Mouse (Mus musculus) forebrain, embryonic 16.5 days (tissue): Measurements from ENCODE around the gene Acss1. TPM values are rescaled to one million over a fixed set of nuclear protein-coding genes. Genes with fewer than 3 reads are reported as not detected.

Experiments used
- ATAC-seq: fragments of 200-750 bp; cut with Nextera tagmentation; 2 replicates; pipeline ENCODE4 v1.8.0; 2017; ENCODE audit warnings: mild to moderate bottlenecking, moderate library complexity
- H3K27ac ChIP-seq: fragments of 300-500 bp; sonication (generic); 2 replicates; pipeline ENCODE4 v1.5.1; 2014; ENCODE audit warnings: low read length, control low read depth
- H3K27me3 ChIP-seq: fragments of 300-500 bp; sonication (generic); replicated peaks from 2 replicates; pipeline ENCODE4 v1.6.1; 2014; ENCODE audit warnings: low read length; ENCODE audit not compliant: control insufficient read depth, insufficient read depth
- H3K36me3 ChIP-seq: fragments of 300-500 bp; sonication (generic); 2 replicates; pipeline ENCODE4 v1.6.1; 2014; ENCODE audit not compliant: control insufficient read depth, insufficient read depth
- H3K4me1 ChIP-seq: fragments of 300-500 bp; sonication (generic); replicated peaks from 2 replicates; pipeline ENCODE4 v1.6.1; 2014; ENCODE audit warnings: low read length; ENCODE audit not compliant: control insufficient read depth, insufficient read depth
- H3K4me2 ChIP-seq: fragments of 300-500 bp; sonication (generic); 2 replicates; pipeline ENCODE4 v1.6.1; 2014; ENCODE audit warnings: mild to moderate bottlenecking, low read length, control low read depth
- H3K4me3 ChIP-seq: fragments of 300-500 bp; sonication (generic); replicated peaks from 2 replicates; pipeline ENCODE4 v1.5.1; 2014; ENCODE audit warnings: mild to moderate bottlenecking, low read length, control low read depth
- H3K9ac ChIP-seq: fragments of 300-500 bp; sonication (generic); replicated peaks from 2 replicates; pipeline ENCODE4 v1.6.1; 2014; ENCODE audit warnings: low read depth, low read length, control low read depth
- H3K9me3 ChIP-seq: fragments of 300-500 bp; sonication (generic); 2 replicates; pipeline ENCODE4 v1.6.1; 2016; ENCODE audit warnings: low read length; ENCODE audit not compliant: control insufficient read depth
- WGBS: fragments of 180-500 bp; shearing (Covaris S2); extraction: QIAGEN DNeasy Blood & Tissue Kit; methylation state at CpG from one replicate; pipeline ENCODE4 v1.1.7; 2014; 5-methylcytosine and 5-hydroxymethylcytosine counted together
- polyA plus RNA-seq: library from polyadenylated mRNA; unstranded; fragments of >200 nt; fragmentation: Nextera tagmentation; extraction: Ambion mirVana; gene quantifications from 2 replicates; pipeline ENCODE4 v1.2.1, GENCODE M21; 2015

The Acss1 gene
- polyA plus RNA-seq, 1 experiment from 2014 or later, result 21.9 TPM

DNA sequence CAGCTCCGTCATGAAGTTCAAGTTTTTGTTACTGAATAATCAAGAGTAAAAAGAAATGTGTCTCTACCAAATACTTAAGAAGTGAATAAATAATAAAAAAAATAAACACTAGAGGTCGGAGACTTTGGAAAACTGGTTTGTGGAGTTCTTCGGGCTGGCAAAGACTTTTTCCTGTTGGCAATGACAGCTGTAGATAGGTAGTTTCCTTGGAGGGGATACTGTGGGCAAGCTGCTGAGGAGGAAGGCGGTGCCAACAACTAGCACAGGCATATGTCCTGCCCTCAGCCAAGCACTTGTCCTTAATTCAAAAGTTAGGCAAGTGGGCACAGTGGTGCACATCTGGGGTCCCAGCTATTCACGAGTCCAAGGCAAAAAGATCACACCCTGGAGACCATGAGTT, 656 bp upstream of the Acss1 start:
- Histone ChIP-seq H3K27me3 (no peaks in the 10 kb centered on the region), H3K4me1 (peaks cover 26% of the 10 kb centered on the region), H3K36me3 (no peaks in the 10 kb centered on the region), H3K4me2 (no peak overlapping the region), H3K9me3 (no peaks in the 10 kb centered on the region), H3K9ac (no peak overlapping the region), H3K4me3 (no peak overlapping the region), H3K27ac (no peak overlapping the region)
- ATAC-seq, result no peak
- WGBS, result 77% methylated on average over 5 of the region's 5 CpGs

DNA sequence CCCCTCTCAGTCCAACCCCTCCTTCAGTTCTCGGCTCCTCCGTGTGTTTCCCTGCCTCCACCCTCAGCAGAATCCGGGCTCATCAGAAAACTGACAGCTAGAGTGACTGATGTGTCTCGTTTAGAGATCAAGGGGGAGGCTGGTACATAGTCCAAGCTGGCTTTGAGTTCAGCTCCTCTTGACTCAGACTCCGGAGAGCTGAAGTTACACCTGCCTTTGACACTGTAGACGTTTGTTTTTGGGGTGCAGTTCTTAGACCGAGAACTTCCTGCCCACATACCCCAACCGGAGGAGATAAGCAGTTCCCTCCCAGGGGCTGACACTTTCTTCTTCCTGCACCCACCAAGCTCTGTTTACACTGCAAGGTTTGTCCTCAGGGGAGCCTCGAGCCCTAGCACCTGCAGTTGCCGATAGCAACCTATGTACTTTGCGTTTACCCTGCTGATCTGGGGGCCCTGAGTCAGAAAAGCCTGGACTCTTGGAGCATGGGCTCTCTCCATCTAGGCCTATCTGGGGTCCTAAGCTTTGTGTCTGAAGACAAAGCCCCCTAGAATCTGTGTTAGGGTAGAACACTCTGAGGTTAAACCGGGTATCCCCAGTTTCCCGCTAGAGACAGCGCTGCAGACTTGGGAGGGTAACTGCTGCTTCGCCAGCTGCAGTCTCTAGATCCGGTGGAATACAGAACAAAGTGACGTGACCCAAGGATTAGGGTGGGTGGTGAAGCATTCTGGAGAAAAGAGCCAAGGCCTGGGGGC, 1.1 kb downstream of the Acss1 start:
- Histone ChIP-seq H3K9me3 (no peaks in the 10 kb centered on the region), H3K4me3 (peak overlapping the region; percentile 71), H3K4me1 (peaks cover 42% of the 10 kb centered on the region), H3K36me3 (no peaks in the 10 kb centered on the region), H3K4me2 (peak overlapping the region; percentile 87), H3K9ac (peak overlapping the region; percentile 73), H3K27ac (peak overlapping the region; percentile 65), H3K27me3 (no peaks in the 10 kb centered on the region)
- ATAC-seq, result peak; percentile 34
- 3% methylated on average over 17 of the region's 17 CpGs for WGBS

DNA sequence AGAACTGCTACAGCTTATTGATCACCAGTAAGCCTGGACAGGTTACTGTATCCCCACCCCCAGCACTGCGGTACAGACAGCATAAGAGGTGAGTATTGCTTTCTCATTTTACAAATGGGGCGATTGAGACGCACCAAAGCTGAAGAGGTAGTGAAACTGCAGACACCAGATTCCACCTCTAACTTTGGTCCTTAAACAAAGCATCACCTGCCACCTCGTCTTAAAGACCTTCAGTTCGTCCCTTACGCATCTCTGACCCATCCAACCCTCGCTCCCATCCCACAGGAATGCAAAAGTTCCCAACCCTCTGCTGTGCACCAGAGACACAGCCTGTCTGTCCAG, 1.6 kb downstream of the Acss1 start:
- H3K27ac ChIP-seq, result peak overlapping the region; percentile 30
- H3K36me3 ChIP-seq, result no peaks in the 10 kb centered on the region
- H3K4me1 ChIP-seq, result peaks cover 42% of the 10 kb centered on the region
- no peaks in the 10 kb centered on the region for H3K9me3 ChIP-seq
- peak overlapping the region; percentile 87 for H3K4me2 ChIP-seq
- peak overlapping the region; percentile 73 for H3K9ac ChIP-seq
- H3K4me3 ChIP-seq, result peak overlapping the region; percentile 71
- ATAC-seq, result no peak
- H3K27me3 ChIP-seq, result no peaks in the 10 kb centered on the region
- 39% methylated on average over 7 of the region's 7 CpGs for WGBS

DNA sequence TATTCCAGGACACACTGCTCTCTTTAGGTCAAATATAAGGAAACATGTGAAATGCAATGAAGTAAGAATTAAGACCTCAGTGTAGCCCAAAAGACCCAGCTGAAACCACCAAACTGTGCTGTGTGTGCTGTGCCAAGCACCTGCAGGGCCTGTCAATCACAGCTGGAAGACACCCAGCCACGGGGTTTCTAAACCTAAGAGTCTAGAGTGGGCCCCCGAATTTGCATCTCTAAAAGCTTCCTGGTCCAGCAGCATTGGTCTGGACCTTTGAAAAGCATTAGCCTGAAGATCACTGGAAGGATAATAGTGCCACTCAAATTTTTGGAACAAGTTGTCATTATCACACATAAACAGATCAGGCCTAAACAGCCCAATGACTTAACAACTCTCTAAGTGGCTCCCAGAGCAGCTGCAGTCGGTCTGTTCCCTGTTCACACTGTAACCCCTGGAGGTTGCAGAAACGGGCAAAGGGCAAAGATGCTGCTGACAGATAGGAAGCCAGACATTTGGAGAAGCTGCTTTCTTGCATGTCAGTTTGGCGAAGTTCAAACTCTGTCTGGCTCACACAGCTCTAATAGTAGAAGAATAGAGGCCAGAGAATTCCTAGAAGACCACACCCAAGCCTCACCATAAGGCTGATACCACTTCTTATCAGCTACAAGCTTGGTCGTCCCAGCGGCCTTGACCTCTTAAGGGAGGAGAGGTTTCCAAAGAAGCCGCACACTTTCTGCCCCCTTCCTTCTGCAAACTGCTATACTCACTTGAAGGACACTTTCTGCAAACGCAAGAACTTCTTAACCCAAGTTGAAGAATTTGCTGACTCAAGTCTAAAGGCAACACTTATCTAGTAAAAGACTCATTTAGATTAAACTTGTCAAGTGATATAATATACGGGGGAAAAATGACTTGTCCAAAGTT, 2.5 kb downstream of the Acss1 start:
- no peak overlapping the region for H3K4me3 ChIP-seq

DNA sequence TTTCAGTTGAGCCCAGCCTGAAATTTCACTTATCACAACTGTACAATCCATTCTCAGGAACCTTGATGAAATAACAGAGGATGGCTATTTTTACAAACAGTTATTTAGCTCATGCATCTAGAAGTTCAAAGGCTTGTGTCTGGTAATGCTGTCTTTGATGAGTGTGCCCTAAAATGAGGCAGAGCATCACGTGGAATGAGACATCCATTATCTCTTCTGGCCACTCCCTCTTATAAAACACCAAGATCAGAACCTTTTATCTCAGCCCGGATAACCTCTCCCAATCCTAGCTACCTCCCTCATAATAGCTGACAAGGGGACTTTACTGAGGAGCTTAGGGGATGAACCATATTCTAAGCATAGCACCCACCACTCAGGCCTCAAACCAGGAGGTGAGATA, 3.3 kb downstream of the Acss1 start:
- no peak overlapping the region for H3K27ac ChIP-seq
- no peaks in the 10 kb centered on the region for H3K9me3 ChIP-seq
- H3K27me3 ChIP-seq, result no peaks in the 10 kb centered on the region
- H3K4me3 ChIP-seq, result no peak overlapping the region
- no peak for ATAC-seq
- 0 out of 2 replicates have a peak overlapping the region, but pooled peaks have one; percentile 6 for H3K4me2 ChIP-seq
- H3K9ac ChIP-seq, result no peak overlapping the region
- WGBS, result 40% methylated on average over 2 of the region's 2 CpGs
- H3K36me3 ChIP-seq, result no peaks in the 10 kb centered on the region
- peaks cover 55% of the 10 kb centered on the region for H3K4me1 ChIP-seq

More for the DNA sequence above, 2.5 kb downstream of the Acss1 start:
- H3K27me3 ChIP-seq, result no peaks in the 10 kb centered on the region
- ATAC-seq, result peak; percentile 26; the same call in 1 of the 2 replicates
- H3K9me3 ChIP-seq, result no peaks in the 10 kb centered on the region
- no peaks in the 10 kb centered on the region for H3K36me3 ChIP-seq
- H3K4me2 ChIP-seq, result 0 out of 2 replicates have a peak overlapping the region, but pooled peaks have one; percentile 12
- peaks cover 50% of the 10 kb centered on the region for H3K4me1 ChIP-seq
- no peak overlapping the region for H3K9ac ChIP-seq
- WGBS, result 43% methylated on average over 10 of the region's 10 CpGs
- 0 out of 2 replicates have a peak overlapping the region, but pooled peaks have one; percentile 17 for H3K27ac ChIP-seq

DNA sequence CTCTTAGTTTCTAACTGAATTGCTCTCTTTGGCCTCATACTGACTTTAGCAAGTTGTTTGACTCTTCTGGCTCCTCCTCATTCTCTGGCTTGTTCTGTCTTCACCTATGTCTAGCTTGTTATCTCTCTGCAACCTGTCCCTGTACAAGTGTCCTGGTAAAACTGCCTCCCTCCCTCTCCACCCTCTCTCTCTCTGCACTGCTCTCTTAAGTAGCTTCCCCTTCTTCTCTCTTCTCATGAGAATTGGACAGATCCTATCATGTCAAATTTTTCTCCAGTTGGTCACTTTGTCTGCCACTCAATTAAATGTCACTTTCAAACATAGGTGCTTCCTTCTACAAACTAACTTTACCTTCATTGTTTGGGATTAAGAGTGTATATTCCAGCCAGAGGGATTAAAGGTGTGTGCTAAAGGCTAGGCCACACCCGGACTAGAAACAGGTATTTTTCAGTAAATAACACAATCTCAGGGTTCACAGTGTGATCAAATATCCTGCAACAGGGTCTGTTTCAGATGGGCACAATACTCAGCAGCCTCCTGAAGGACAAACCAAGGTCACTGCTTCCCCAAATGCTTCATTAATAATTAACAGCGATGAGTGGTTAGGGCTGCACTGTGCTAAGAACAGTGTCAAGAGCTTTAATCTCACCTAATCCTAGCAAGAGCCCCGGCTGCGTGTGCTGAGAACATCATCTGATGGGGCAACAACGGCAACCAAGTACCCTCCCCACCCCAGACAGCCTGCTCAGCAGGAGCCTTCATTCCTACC, 4.0 kb downstream of the Acss1 start:
- Histone ChIP-seq H3K4me2 (no peak overlapping the region), H3K4me3 (no peak overlapping the region), H3K4me1 (peaks cover 55% of the 10 kb centered on the region), H3K27me3 (no peaks in the 10 kb centered on the region), H3K36me3 (no peaks in the 10 kb centered on the region), H3K27ac (peak overlapping the region; percentile 49), H3K9ac (no peak overlapping the region), H3K9me3 (no peaks in the 10 kb centered on the region)
- 70% methylated on average over 5 of the region's 5 CpGs for WGBS
- no peak for ATAC-seq

DNA sequence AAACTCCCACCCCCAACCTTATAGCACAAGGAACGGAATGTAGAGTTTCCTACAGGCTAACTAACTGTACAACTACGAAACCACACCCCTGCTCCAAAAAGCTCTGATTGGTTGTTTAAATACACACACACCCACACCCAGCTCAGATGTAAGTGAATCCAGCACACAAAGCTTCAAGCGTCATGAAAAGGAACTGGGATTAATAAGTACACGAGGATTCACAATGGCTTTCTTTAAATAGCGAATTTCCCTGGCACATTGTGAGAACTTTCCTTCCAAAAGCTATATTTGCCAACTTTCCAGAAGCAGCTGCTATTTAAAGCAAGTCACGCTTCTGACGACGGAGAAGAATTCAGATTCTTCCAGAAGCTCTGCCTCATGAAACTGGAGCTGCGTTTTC, 5.0 kb downstream of the Acss1 start:
- H3K9me3 ChIP-seq, result no peaks in the 10 kb centered on the region
- H3K9ac ChIP-seq, result no peak overlapping the region
- H3K4me3 ChIP-seq, result no peak overlapping the region
- H3K4me2 ChIP-seq, result peak overlapping the region; percentile 18; the same call in 1 of the 2 replicates
- peak; percentile 49 for ATAC-seq
- no peaks in the 10 kb centered on the region for H3K36me3 ChIP-seq
- H3K4me1 ChIP-seq, result peaks cover 51% of the 10 kb centered on the region
- peak overlapping the region; percentile 49 for H3K27ac ChIP-seq
- 19% methylated on average over 9 of the region's 9 CpGs for WGBS
- no peaks in the 10 kb centered on the region for H3K27me3 ChIP-seq

DNA sequence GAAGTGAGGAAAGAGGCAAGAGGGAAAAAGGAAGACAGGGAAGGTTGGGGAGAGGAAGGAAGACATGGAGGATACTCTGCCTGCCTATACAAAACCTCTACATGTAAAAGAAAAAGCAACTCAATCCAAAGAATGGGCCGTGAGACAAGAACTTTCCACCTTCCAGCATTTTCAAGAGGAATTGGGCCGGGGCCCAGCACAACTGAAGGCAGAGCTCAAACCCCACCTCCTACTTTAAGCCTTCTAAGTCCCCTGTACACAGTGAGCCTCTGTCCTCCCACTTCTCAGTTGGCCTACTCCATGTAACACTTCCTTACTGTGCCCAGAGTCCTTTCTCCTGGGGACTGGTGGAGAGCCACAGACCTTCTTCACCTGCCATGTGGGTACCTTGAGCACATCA, 6.3 kb downstream of the Acss1 start:
- no peak overlapping the region; the same call in 1 of the 2 replicates for H3K27ac ChIP-seq
- no peaks in the 10 kb centered on the region for H3K9me3 ChIP-seq
- WGBS, result 54% methylated on average over 2 of the region's 2 CpGs
- H3K4me3 ChIP-seq, result no peak overlapping the region
- no peak overlapping the region for H3K9ac ChIP-seq
- no peak overlapping the region for H3K4me2 ChIP-seq
- no peak for ATAC-seq
- H3K4me1 ChIP-seq, result peaks cover 48% of the 10 kb centered on the region
- no peaks in the 10 kb centered on the region for H3K36me3 ChIP-seq
- H3K27me3 ChIP-seq, result no peaks in the 10 kb centered on the region
